Mouse (Mus musculus) liver, postnatal 0 days (tissue): Measurements from ENCODE around the gene Slc18a3.

Source experiments
- CTCF ChIP-seq: sonication (generic); IDR thresholded peaks from 2 replicates; pipeline ENCODE4 v1.5.1; 2016; ENCODE audit warnings: antibody characterized with exemption, low read depth
- EP300 ChIP-seq: IDR thresholded peaks from 2 replicates; pipeline ENCODE4 v1.6.1; 2016; ENCODE audit warnings: antibody characterized with exemption, low read depth, mild to moderate bottlenecking

DNA sequence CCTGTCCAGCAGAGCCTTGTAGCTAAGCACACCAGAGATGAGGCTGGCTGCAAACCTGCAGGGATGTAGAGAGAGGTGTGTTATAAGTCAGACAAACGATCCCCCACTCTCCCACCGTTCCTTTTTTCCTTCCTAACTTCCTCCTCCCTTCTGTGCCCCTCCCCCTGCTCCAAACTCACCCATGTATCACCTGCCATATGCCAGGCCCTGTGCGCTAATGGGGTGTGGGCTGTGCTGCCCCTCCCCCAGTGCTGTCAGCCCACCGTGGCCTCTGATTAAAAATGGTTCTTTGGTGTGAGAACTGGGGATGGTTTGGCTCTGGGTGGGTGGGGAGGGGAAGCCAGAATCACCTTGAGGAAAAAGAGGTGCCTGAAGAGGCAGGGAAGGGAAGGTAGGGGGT, 12.1 kb downstream of the Slc18a3 start:
- no peak for TF ChIP-seq CTCF
- TF ChIP-seq EP300: no peak
